Mouse (Mus musculus) midbrain, embryonic 10.5 days (tissue): ENCODE results near the gene Vill. TPM values are rescaled to one million over a fixed set of nuclear protein-coding genes. Genes with fewer than 3 reads are reported as not detected.
A peak's percentile ranks its signal among the peaks of the same experiment; 100 is the strongest.

Experiments
- DNase-seq: peaks from one replicate; pipeline ENCODE4 v3.0.0-alpha.2; 2017; ENCODE audit warnings: low spot score
- H3K27ac ChIP-seq: fragments of 300-500 bp; sonication (generic); replicated peaks from 2 replicates; pipeline ENCODE4 v1.5.1; 2016; ENCODE audit warnings: mild to moderate bottlenecking
- H3K27me3 ChIP-seq: fragments of 300-500 bp; sonication (generic); 2 replicates; pipeline ENCODE4 v1.6.1; 2016; ENCODE audit warnings: low read depth, mild to moderate bottlenecking; ENCODE audit not compliant: poor library complexity, severe bottlenecking
- H3K36me3 ChIP-seq: fragments of 300-500 bp; sonication (generic); 2 replicates; pipeline ENCODE4 v1.6.1; 2016; ENCODE audit warnings: mild to moderate bottlenecking, moderate library complexity
- H3K4me1 ChIP-seq: fragments of 300-500 bp; sonication (generic); 2 replicates; pipeline ENCODE4 v1.6.1; 2016
- H3K4me3 ChIP-seq: fragments of 300-500 bp; sonication (generic); 2 replicates; pipeline ENCODE4 v1.5.1; 2016; ENCODE audit warnings: mild to moderate bottlenecking, moderate library complexity
- H3K9me3 ChIP-seq: fragments of 300-500 bp; sonication (generic); replicated peaks from 2 replicates; pipeline ENCODE4 v1.6.1; 2016; ENCODE audit warnings: mild to moderate bottlenecking
- WGBS: fragments of 180-500 bp; shearing (Covaris S2); methylation state at CpG from one replicate; pipeline ENCODE4 v1.1.7; 2016; 5-methylcytosine and 5-hydroxymethylcytosine counted together
- polyA plus RNA-seq: library from polyadenylated mRNA; unstranded; fragments of >200 nt; fragmentation: Nextera tagmentation; extraction: Ambion mirVana; gene quantifications from 2 replicates; pipeline ENCODE4 v1.2.1, GENCODE M21; 2016

Vill gene
- polyA plus RNA-seq: 10.5 and 11.3 TPM in 2 replicates

DNA sequence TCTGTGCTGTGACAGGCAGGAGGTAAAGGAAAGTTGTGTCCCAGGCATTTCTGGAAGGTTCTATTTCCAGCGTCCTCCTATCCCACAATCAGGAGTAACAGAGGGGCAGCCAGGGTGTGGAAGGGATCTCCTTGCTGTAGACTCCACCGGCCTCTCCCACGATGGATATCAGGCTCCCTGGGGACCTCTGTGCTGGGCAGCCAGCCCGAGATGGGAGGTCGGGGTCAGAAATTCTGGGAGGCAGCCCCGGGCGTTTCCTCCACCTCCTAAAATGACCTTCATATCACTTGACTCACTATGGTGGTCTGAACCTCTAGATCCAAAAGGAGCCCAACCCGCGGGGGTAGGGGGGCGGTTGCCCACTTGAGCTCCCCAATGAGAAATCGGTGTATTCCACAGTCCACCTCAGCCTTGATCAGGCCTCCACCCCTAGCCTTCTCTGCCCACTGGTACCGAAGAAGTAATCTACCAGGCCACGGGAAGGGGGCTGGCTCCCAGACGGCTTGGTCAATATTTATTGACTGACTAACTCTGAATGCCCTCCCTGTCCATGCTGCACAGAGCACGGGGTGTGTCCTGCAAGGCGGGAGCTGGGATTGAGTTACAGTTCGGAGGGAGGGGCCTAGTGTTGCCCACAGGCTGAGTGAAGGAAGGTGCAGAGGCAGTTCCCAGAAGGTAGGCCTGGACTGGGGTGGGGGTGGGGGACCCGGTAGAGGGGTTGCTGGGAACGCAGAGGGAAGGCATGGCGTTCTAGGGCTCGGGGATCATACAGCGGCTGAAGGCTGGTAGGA is at the start of gene Vill:
Gene Vill (plus strand): TSS at position 625 of the 791 bp plus-strand sequence.
- peak within 1 kb of the TSS; percentile 71 for H3K27ac ChIP-seq

DNA sequence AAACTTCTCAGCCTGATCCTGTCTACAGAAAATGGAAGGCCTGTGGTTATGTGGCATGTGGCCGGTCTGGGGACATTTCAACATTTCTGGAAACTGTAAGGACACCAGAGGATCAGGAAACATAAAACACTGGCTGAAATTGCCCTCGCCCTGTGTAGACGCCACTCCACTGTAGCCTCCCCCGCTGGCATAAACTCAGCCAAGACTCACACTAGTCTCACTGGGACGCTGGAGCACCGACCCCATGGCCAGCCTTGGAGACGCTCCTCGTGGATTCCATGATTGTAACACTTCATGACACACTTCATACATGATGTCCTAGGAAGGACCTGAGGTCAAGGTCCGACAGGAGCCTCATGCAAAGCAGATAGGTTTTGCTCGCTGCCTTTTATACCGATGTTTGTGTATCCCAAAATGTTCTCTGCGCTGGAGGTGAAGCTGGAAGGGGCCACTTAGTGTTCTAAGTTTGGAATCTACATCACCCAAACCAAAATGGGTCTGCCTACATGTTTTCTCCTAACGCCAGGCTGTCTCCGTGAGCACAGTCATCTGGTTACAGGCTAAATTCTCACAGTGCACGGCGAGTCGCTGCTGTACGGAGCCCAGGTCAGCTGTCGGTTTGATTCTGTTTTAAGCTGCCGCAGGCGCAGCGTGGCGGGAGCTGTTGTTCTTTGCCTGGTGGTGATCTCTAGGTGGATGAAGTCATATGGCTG is 48.4 kb upstream of the Vill start:
- Histone ChIP-seq H3K27me3 (no peaks in the 10 kb centered on the region), H3K4me1 (peaks cover 8% of the 10 kb centered on the region), H3K36me3 (no peaks in the 10 kb centered on the region), H3K4me3 (no peak overlapping the region), H3K9me3 (no peaks in the 10 kb centered on the region), H3K27ac (no peak overlapping the region)
- no peak for DNase-seq
- 89% methylated on average over 23 of the region's 23 CpGs for WGBS

More for the DNA sequence above, at the start of gene Vill:
- DNase-seq: peak; percentile 61
- Histone ChIP-seq H3K27me3 (peaks cover 49% of the 10 kb centered on the region), H3K9me3 (no peaks in the 10 kb centered on the region), H3K4me3 (peak within 1 kb of the TSS; percentile 52), H3K4me1 (peaks cover 28% of the 10 kb centered on the region), H3K36me3 (no peaks in the 10 kb centered on the region)
- WGBS: 25% methylated on average over 22 of the region's 22 CpGs

DNA sequence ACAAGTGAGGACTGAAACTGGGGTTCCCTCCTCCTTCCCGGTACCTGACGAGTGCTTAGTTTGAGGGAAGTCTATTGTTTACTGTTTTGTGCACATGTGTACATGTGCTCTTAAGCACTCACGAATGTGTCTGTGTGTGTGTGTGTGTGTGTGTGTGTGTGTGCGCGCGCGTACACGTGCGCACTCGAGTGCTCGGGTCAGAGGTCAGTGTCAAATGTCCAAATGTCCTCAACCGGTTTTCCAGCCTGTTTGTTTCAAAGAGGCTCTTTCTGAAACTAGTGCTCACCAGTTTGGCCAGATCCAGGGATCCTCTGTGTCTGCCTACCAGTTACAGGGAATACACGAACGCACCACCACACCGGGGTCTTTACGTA is 47.9 kb upstream of the Vill start:
- Histone ChIP-seq H3K4me1 (peaks cover 10% of the 10 kb centered on the region), H3K36me3 (no peaks in the 10 kb centered on the region), H3K27ac (no peak overlapping the region), H3K9me3 (no peaks in the 10 kb centered on the region), H3K4me3 (no peak overlapping the region), H3K27me3 (no peaks in the 10 kb centered on the region)
- DNase-seq: no peak
- 89% methylated on average over 16 of the region's 16 CpGs for WGBS

DNA sequence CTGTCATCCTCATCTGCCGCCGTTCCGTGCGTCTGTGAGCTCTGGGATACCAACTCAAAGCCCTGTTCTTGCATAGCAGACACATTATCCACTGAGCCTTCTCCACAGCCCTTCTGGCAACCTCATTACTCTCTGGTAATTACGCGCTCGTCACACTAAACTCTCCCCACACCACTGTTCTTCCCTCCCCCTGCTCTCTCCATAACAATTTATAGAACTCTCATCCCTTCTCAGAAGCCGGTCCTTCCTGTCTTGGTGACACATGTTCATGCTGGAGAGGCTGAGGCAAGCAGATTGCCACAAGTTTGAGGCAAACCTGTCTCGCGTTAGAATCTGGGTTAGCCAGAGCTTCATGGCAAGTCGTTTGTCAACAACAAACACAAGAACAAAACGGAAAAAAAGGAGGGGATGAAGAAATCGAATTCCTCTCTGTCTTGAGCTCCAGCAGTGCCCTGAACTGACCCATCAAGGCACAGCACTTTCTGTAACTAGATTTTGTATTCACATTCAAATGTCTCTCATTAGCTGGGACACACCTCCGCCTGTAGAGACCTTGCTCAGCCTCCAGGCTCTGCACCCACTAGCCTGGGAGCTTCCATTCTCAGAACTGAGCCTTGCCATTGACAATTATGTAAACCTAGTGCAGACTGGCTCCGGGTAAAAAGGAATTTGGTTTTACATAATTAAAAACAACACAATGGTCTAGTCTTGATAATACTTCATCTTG is 47.1 kb upstream of the Vill start:
- H3K4me3 ChIP-seq: no peak overlapping the region
- no peaks in the 10 kb centered on the region for H3K27me3 ChIP-seq
- H3K36me3 ChIP-seq: no peaks in the 10 kb centered on the region
- H3K9me3 ChIP-seq: no peaks in the 10 kb centered on the region
- peaks cover 10% of the 10 kb centered on the region for H3K4me1 ChIP-seq
- 90% methylated on average over 15 of the region's 15 CpGs for WGBS
- DNase-seq: no peak
- H3K27ac ChIP-seq: 0 out of 2 replicates have a peak overlapping the region, but pooled peaks have one; percentile 23

DNA sequence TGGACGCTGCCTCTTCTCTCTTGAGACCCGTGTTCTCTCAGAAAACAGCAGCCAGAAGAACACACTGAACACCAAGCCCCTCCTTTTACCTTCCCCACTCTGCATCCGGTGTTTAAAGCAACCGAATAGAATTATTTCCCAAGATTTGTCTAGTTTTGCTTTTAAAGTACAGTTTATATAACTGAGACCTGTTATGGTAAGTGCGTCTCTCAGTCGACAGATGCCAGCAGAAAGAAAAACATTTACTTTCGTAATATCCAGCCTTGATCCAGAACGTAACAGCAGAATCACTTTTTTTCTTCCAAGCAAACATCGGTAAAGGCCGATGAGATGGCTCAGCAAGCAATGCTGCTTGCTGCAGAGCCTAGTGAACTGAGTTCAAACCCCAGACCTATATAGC is 45.3 kb upstream of the Vill start:
- Histone ChIP-seq H3K36me3 (no peaks in the 10 kb centered on the region), H3K27me3 (no peaks in the 10 kb centered on the region), H3K4me1 (peaks cover 10% of the 10 kb centered on the region), H3K27ac (no peak overlapping the region), H3K9me3 (no peaks in the 10 kb centered on the region), H3K4me3 (no peak overlapping the region)
- no peak for DNase-seq
- 90% methylated on average over 10 of the region's 10 CpGs for WGBS

DNA sequence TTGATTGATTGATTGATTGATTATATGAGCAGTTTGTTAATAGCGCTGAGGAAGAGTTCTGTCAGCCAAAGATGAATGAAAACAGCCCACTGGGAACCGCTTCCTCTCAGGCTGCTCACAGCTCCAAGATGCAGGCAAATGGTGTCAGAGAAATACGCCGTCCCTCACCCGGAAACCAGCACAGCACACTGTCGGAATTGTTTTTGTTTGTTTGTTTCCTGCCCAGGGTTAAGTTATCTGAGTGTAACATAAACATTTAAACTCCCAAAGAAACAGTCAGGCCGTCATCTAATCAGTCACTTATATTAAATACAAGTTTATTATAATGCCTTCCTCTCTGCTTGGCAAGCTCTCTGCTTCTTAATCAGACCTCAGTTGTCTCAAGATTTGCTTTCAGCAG is 43.7 kb upstream of the Vill start:
- H3K27ac ChIP-seq: no peak overlapping the region
- DNase-seq: no peak
- 91% methylated on average over 7 of the region's 7 CpGs for WGBS
- H3K4me3 ChIP-seq: no peak overlapping the region
- H3K27me3 ChIP-seq: no peaks in the 10 kb centered on the region
- no peaks in the 10 kb centered on the region for H3K36me3 ChIP-seq
- peaks cover 8% of the 10 kb centered on the region for H3K4me1 ChIP-seq
- H3K9me3 ChIP-seq: no peaks in the 10 kb centered on the region

DNA sequence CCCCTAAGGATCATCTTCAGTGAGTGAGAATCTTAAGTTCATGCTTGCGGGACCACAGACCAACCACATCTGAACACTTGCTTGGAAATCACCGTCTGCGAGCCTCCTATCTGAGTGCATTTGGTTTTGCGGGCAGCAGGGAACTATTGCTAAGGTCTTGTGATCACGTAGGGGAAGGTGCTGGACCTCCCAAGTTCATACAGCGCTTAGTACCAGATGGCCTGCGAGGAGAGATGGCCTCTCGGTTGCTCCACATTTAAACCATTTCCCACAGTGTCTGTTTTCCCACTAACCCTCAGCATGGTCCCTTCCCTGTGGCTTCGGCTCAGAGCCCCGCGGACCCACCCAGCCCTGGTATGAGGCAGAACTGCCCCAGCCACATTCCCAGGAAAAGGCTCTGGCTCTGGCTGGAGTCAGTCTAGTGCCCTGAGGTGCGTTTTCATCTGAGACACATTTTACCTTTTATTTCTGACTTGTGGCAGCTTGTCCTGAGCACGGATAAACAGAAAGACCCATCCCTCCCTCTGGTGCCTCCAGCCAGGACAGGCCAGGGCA is 42.3 kb upstream of the Vill start:
- 81% methylated on average over 13 of the region's 13 CpGs for WGBS
- no peaks in the 10 kb centered on the region for H3K9me3 ChIP-seq
- peaks cover 5% of the 10 kb centered on the region for H3K4me1 ChIP-seq
- DNase-seq: no peak
- no peak overlapping the region for H3K27ac ChIP-seq
- no peaks in the 10 kb centered on the region for H3K27me3 ChIP-seq
- no peak overlapping the region for H3K4me3 ChIP-seq
- peaks cover 8% of the 10 kb centered on the region; the same call in 1 of the 2 replicates for H3K36me3 ChIP-seq

DNA sequence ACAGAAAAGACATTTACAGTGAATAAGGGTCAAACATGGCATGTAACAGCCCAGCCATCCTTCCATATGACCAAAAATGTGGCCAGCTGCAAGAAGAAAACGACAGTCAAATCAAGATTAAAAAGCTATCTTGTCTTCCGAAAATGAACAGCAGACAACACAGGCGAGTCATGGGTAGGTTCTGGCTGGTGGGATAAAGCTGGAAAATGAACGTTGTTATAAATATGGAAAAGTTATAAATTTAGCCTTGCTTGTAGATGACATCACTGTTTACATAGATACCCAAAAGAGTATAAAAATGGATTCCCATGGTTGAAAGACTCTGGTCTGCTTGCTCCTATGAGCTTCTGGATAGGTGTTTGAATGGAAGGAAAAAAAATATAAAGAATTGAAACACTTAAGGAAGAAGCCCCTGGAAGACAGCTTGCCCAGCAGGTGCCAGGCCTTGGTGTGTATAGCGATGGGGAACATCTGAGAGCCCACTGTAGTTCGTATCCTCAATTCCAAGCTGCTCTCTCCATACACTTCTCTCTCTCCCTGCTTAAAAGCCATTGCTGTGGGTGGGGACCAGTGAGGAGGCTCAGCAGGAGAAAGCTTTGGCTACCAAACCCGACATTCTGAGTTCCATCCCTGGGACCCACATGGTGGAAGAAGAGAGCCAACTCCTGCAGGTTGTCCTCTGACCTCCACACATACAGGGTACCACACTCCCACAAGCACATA is 35.6 kb upstream of the Vill start:
- no peak overlapping the region for H3K27ac ChIP-seq
- H3K4me3 ChIP-seq: no peak overlapping the region
- H3K36me3 ChIP-seq: peaks cover 11% of the 10 kb centered on the region; the same call in 1 of the 2 replicates
- no peaks in the 10 kb centered on the region for H3K27me3 ChIP-seq
- no peaks in the 10 kb centered on the region for H3K9me3 ChIP-seq
- 92% methylated on average over 7 of the region's 7 CpGs for whole genome bisulfite sequencing
- DNase-seq: no peak
- peaks cover 10% of the 10 kb centered on the region for H3K4me1 ChIP-seq

DNA sequence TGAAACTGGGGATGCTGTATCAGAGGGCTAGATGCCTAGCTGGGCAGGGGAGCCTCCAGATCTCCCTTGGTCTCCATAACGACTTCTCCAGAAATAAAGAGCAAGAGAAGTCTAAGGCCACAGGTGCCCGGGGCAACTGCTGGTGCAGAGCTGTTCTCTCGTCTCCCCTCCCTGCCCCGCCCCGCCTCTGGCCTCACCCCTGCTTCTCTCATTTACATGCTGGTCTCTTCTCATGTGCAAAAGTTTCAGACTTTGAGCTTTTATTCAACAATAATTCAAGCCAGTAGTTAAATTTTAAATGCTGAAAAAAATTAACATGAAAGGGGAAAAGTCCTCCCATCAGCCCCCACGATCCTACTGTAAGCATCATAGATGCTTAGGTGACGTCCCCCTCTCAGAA is 30.8 kb upstream of the Vill start:
- Histone ChIP-seq H3K27me3 (no peaks in the 10 kb centered on the region), H3K27ac (no peak overlapping the region), H3K9me3 (no peaks in the 10 kb centered on the region), H3K4me3 (no peak overlapping the region), H3K36me3 (0 out of 2 replicates have a peak, but pooled peaks cover 4% of the 10 kb centered on the region), H3K4me1 (peaks cover 10% of the 10 kb centered on the region)
- no peak for DNase-seq
- 81% methylated on average over 7 of the region's 7 CpGs for WGBS

DNA sequence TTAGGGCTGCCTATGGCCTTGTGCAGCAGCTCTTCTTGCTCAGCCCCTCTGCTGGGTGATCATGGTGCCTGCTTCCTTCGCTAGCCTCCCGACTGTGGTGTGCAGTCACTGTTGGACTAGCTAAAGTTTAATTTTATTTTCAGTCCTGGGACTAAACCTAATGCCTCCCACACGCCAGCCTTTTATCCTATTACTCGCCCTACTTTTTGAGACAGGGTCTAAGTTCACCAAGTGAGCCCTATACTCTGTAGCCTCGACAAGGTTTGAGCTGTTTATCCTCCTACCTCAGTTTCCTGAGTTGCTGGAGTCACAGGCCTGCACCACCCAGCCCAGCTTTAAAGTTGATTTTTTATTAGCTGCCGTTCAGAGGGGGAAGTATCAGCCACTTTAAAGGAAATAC is 27.3 kb upstream of the Vill start:
- H3K27ac ChIP-seq: no peak overlapping the region
- no peak overlapping the region for H3K4me3 ChIP-seq
- no peaks in the 10 kb centered on the region for H3K27me3 ChIP-seq
- DNase-seq: no peak
- no peaks in the 10 kb centered on the region for H3K9me3 ChIP-seq
- H3K36me3 ChIP-seq: no peaks in the 10 kb centered on the region
- 89% methylated on average over 6 of the region's 6 CpGs for WGBS
- peaks cover 10% of the 10 kb centered on the region for H3K4me1 ChIP-seq

DNA sequence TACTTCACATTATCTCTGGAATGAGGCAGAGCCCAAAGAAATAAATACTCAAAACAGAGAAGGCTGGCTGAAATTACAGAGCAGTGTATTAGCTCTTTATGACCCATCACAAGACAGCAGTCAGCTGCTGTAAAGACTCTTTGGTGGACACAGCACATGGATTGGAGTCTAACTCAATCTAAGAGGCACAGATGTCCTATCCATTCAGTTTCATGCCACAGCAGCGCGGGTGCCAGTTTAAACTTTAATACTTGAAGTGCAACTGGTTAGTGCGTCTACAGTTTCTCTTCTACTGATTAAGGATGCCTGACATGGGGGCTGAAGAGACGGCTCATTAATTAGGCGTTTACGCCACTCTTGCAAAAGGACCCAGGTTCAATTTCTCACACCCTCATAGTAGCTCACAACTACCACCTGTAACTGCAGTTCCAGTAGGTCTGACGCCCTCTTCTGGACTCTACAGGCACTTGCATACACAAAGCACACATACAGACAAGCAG is 26.7 kb upstream of the Vill start:
- H3K4me3 ChIP-seq: no peak overlapping the region
- H3K27me3 ChIP-seq: no peaks in the 10 kb centered on the region
- H3K36me3 ChIP-seq: no peaks in the 10 kb centered on the region
- no peak for DNase-seq
- WGBS: 92% methylated on average over 7 of the region's 7 CpGs
- H3K9me3 ChIP-seq: no peaks in the 10 kb centered on the region
- no peak overlapping the region for H3K27ac ChIP-seq
- peaks cover 8% of the 10 kb centered on the region for H3K4me1 ChIP-seq

DNA sequence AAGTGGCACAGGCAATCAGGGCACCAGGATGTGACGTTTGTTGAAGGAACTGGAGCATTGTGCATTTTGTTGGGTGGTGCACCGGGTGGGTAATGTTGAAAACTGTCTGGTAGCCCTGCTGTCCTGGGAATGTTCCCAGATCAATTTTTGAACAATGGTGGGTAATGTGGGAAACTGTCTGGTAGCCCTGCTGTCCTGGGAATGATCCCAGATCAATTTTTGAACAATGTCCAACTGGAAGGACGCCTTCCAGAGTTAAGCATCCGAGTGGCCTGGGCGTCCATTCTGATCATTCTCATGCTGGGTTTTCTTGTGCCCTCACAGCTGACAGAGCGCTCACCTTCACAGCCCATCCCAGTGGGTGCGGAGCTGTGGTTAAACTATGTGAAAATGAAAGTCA is 25.2 kb upstream of the Vill start:
- 90% methylated on average over 7 of the region's 7 CpGs for WGBS
- Histone ChIP-seq H3K36me3 (no peaks in the 10 kb centered on the region), H3K4me3 (no peak overlapping the region), H3K4me1 (peaks cover 9% of the 10 kb centered on the region), H3K9me3 (no peaks in the 10 kb centered on the region), H3K27ac (no peak overlapping the region), H3K27me3 (no peaks in the 10 kb centered on the region)
- no peak for DNase-seq
